Mouse (Mus musculus) gastrocnemius, postnatal 4 days (tissue): ENCODE measurements around the gene Lgals1. TPM values are rescaled to one million over a fixed set of nuclear protein-coding genes. Genes with fewer than 3 reads are reported as not detected.

Experiments
- DNase-seq, 2 experiments: peaks; one replicate each; pipeline ENCODE4 v3.0.0; 2021 to 2022; ENCODE audit warnings: low spot score in 2 of 2, mixed read lengths in 2 of 2
- total RNA-seq, 2 experiments: library from RNA; stranded (reverse); gene quantifications; 2 replicates each; pipeline ENCODE4 v1.2.3; 2021

Gene Lgals1
- total RNA-seq, 2 experiments from 2014 or later = 1,203 to 1,363 TPM

GRCm38 (mm10) chr15:78908399-78908798 is 18.1 kb upstream of the Lgals1 start:
- no peak for DNase-seq

GRCm38 (mm10) chr15:78908982-78909381 is 17.5 kb upstream of the Lgals1 start:
- DNase-seq = no peak

DNA sequence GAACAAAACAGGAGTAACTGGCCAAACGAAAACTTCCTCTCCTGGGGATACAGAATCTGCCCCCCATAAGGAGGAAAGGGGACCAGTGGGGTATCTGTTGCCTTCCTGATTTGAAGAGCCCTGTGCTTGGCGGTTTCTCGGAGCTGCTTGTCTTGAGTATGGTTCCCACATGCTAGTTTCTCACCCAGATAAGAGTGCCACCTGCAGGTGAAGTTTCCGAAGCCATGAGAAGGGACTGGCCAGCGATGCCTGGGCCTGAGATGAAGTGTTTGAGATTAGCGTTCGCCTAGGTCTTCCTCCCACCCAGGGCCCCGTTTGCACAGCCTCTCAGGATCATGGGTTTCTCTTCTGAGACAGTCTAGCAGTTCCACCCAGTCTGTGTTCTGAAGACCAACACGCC is 14.5 kb upstream of the Lgals1 start:
- DNase-seq = no peak

- peak; percentile 89 to 97 for DNase-seq
Observed at GRCm38 (mm10) chr15:78913632-78914090, 12.9 kb upstream of the Lgals1 start, which contains the start of gene Pdxp. Pdxp (plus strand) TSS chr15:78913919.

- peak in 1 of 2 experiments; percentile 48 for DNase-seq
Observed at GRCm38 (mm10) chr15:78914091-78914822, 12.3 kb upstream of the Lgals1 start.

DNA sequence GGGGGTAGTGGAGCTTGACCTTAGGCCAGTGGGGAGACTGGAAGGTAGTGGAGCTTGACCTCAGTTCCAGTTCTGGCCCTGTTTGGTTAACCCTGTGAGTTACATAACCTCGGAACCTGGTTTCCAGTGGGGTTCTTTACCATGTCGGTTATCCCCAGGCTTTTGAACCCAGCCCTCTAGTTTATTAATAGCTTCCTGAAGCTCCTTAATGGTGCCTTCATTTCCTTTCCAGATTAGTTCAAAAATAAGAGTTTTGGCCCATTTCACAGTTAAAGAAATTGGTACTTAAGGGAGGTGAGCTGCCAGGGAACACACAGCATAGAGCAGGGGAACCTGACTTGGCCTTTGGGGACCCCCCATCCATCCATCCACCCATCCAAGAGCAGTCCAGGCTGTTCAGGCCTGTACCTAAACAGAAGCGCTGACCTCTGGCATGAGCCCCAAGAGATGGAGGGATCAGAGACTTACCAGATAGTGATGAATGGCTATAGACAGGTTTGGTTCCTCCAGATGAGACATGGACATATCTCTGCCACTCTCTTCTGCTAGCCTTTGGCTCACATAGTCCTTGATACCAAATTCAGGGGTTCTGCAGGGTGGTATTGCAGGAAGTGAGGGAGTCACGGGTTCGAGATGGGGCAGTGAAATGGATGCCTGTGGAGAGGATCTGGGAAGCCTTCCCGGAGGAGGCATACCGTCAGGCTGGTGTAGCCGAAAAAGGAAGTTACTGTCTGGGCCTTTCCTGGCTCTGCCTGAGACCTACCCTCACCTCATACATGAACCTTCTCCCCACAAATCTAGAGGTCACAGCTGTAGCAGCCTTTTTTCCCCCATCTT is 11.5 kb upstream of the Lgals1 start:
- peak in 1 of 2 experiments; percentile 17 for DNase-seq

DNA sequence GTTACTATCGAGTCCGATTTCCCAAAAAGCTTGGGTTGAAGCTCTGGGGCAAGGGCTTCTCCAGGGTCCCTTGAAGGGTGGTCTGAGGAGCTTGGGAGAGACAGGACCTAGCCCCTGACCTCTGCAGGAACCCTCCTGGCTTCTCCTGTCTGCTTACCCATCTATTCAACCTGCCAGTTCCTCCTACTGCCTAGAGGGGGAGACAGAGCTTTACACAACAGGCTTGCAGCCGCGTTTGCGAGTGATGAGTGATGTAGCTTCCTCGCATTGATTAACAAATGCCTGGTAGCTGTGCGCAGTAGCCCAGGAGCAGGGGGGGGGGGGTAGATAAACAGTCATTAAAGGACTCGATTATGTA is 10.9 kb upstream of the Lgals1 start:
- peak in 1 of 2 experiments; percentile 70 for DNase-seq

- DNase-seq = peak in 1 of 2 experiments; percentile 37
Observed at GRCm38 (mm10) chr15:78916052-78916826, 10.3 kb upstream of the Lgals1 start.

- peak in 1 of 2 experiments; percentile 19 for DNase-seq
Observed at GRCm38 (mm10) chr15:78918126-78918525, 8.4 kb upstream of the Lgals1 start.

- no peak for DNase-seq
Observed at GRCm38 (mm10) chr15:78919914-78920313, 6.6 kb upstream of the Lgals1 start.

DNA sequence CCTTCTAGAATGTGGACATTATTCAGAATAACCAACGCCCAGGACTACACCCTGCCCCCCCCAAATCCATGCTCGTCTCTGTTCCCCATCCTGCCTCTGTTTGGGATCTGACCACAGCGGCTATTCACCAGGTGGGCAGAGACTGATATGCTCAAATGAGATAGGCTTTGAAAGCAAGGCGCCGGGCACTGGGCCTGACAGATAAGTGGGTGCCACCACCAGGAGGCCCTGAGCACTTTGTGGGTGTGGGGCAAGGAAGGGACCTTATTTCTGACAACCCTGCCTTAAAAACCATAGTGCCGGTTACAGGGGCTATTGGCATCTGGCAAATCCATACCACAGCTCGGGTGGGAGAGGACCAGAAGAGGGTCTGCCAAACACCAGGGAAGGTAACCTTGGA is 3.8 kb upstream of the Lgals1 start:
- no peak for DNase-seq

GRCm38 (mm10) chr15:78923585-78923984 is 2.9 kb upstream of the Lgals1 start:
- peak in 1 of 2 experiments; percentile 13 for DNase-seq

DNA sequence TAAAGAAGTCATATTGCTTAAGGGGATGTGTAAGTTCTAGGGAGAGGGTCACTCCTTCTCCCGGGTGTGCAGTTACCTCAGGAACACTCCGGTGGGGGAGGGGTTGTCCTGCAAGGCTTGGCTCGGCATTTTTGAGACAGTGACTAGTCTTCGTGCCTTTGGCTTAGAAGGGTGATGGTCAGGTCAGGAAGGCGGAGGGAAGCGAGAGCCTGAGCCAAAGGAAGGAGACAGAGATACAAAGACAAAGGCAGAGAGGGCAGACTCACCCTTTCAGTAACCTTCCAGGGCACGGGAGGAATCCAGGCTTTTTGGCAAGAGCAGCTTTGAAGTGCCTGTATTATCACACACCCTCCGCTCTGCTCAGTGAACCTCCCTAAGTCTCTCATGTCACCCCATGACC is 1.4 kb upstream of the Lgals1 start:
- DNase-seq = no peak

DNA sequence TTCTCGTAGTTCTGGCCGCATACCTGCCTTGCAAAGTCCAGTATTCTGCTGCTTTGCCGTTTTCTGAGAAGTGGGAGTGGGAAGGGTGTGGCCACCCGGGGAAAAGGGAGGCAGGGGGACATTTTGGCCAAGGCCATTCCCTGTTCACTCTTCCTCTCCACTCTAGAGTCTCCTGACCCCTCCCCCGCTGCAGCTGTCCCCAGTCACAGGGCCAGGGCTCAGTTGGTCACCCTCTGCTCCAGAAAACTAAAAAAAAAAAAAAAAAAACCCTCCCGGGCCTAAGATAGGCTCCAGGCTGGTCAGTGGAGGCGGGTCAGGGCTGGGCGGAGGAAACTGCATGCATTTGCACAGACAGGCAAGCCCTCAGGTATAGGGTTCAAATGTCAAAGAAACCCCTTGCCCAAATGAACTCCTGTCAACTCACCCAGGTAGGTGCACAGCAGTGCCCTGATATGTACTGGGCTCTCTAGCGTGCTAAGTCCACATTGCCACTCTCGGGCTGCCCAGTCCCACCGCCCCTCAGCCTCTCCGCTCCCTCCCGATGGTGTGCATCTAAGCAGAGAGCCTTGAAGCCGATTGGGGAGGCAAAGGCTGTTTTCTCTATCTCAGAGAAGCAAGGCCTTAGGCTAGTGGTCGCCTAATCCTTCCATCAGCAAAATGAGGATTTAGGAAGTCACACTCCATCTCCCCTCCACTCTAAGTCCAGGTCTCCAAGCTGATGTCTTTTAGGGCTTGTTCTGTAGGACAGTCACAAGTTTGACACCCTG is 679 bp downstream of the Lgals1 start:
- peak in 1 of 2 experiments; percentile 76 for DNase-seq

DNA sequence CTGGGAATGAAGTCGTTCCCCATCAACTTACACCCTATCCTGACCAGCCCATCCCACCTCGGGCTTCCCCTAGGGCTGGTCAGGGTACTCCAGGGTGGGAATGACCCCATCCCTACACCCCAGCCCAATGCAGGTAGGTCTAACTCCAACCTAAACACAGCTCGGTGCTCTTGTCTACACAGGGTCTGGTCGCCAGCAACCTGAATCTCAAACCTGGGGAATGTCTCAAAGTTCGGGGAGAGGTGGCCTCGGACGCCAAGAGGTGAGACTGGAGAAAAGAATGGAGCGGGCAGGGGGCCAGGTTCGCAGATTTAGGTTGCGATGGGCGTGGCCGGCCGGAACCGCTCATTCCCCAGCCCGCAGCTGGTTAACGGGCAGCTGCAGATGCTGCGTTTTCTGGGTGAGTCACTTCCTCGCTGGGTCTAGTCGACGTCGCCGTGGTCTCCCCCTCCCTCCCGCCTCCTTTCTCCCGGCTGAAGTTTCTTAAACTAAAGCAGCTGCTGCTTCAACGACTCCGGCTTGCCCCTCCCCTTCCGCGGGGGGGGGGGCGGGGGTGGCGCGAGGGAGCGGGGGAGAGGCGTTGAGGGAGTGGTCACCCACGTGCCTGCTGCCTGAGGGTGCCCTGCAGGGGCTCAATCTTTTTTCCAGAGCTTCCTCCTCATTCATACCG is 1.4 kb downstream of the Lgals1 start:
- DNase-seq = peak; percentile 68 to 84

DNA sequence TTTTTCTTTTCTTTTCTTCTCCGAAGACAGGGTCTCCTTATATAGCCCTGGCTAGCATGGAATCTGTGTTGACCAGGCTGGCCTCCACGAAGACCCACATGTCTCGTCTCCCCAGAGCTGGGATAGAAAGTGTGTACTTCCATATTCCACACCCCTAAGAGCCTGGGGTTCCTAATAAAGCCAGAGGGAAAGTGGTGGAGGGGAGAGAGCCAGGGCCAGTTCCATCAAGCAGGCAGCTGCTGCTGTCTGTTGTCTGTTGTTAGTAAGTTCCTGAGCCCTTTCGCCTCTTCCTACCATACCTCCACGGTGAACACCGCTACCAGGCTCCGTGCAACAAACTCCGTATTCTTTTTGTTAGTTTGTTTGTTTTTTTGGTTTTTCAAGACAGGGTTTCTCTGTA is 2.0 kb downstream of the Lgals1 start:
- DNase-seq = no peak

DNA sequence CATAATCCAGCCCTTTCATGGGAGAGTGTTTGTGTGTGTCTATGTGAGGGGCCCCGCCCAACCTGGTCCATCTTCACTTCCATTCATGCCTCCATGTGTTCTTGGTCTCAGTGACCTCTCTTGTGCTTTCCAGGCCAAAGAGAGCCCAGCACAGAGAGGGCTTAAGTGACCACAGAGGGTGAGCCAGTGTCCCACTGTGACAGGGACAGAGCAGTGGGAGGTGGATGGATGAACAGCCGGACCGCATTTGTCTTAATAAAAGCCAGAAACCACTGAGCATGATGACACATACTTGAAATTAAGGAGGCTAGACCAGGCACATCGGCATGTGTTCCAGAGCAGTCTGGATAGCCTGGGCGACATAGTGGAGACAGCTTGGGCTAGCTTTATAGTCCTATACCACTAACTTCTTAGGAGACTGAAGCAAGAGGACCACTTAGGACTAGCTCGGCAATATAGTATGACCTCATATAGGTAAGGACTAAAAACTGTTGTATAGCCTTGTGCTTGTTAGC is 3.7 kb downstream of the Lgals1 start:
- no peak for DNase-seq

- DNase-seq = no peak
Observed at GRCm38 (mm10) chr15:78930801-78931426, 4.4 kb downstream of the Lgals1 start.

DNA sequence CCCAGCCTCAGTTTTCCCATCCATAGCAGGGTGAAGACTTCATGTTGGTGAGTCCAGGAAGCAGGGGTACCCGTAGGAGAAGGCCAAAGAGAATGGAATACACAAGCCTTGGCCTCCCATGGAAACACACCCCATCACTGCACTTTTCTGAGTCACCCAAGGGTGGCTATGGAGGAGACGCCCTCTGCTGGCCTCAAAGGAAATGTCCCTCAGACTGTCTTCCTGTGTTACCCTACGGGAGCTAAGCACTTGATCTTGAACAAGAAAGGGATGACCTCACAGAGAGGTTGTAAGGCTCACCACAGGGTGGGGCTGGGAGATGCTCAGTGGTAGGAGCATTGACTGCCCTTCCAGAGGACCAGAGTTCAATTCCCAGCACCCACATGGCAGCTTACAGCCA is 5.1 kb downstream of the Lgals1 start:
- DNase-seq = peak in 1 of 2 experiments; percentile 56
